Mouse (Mus musculus): ENCODE measurements around the gene Tmem189. TPM values are rescaled to one million over a fixed set of nuclear protein-coding genes. Genes with fewer than 3 reads are reported as not detected.
A peak's percentile ranks its signal among the peaks of the same experiment; 100 is the strongest.

Gene Tmem189
- polyA plus RNA-seq, 1 experiment from 2014 or later: 40.2 TPM

- DNase-seq (ENCODE audit: low spot score): no peak
- Histone ChIP-seq H3K4me1 (no peaks in the 10 kb centered on the region), H3K27ac (replicated peaks) (no peak overlapping the region), H3K27me3 (replicated peaks; ENCODE audit: low read depth, poor library complexity, severe bottlenecking) (peaks cover 14% of the 10 kb centered on the region), H3K9me3 (peaks cover 7% of the 10 kb centered on the region; the same call in 1 of the 2 replicates), H3K4me3 (no peak overlapping the region), H3K36me3 (replicated peaks) (no peaks in the 10 kb centered on the region)
- 84% methylated on average over 7 of the region's 7 CpGs for WGBS
Measured at GRCm38 (mm10) chr2:167696143-167696542, 6.5 kb upstream of the Tmem189 start.

GRCm38 (mm10) chr2:167695491-167695890 lies 5.9 kb upstream of the Tmem189 start:
- Histone ChIP-seq H3K27me3 (replicated peaks; ENCODE audit: low read depth, poor library complexity, severe bottlenecking) (peaks cover 20% of the 10 kb centered on the region), H3K4me3 (no peak overlapping the region), H3K27ac (replicated peaks) (no peak overlapping the region), H3K9me3 (peaks cover 7% of the 10 kb centered on the region; the same call in 1 of the 2 replicates), H3K36me3 (replicated peaks) (no peaks in the 10 kb centered on the region), H3K4me1 (0 out of 2 replicates have a peak, but pooled peaks cover 2% of the 10 kb centered on the region)
- WGBS: 79% methylated on average over 14 of the region's 14 CpGs
- DNase-seq (ENCODE audit: low spot score): no peak

GRCm38 (mm10) chr2:167694963-167695362 lies 5.3 kb upstream of the Tmem189 start:
- Histone ChIP-seq H3K4me3 (no peak overlapping the region), H3K27me3 (replicated peaks; ENCODE audit: low read depth, poor library complexity, severe bottlenecking) (peaks cover 26% of the 10 kb centered on the region), H3K27ac (replicated peaks) (no peak overlapping the region), H3K36me3 (replicated peaks) (no peaks in the 10 kb centered on the region), H3K9me3 (peaks cover 7% of the 10 kb centered on the region; the same call in 1 of the 2 replicates), H3K4me1 (peaks cover 5% of the 10 kb centered on the region)
- DNase-seq (ENCODE audit: low spot score): no peak
- WGBS: 94% methylated on average over 7 of the region's 7 CpGs

- 59% methylated on average over 1 of the region's 1 CpGs for WGBS
- Histone ChIP-seq H3K27me3 (replicated peaks; ENCODE audit: low read depth, poor library complexity, severe bottlenecking) (peaks cover 33% of the 10 kb centered on the region), H3K36me3 (replicated peaks) (no peaks in the 10 kb centered on the region), H3K9me3 (peaks cover 7% of the 10 kb centered on the region; the same call in 1 of the 2 replicates), H3K4me1 (peaks cover 12% of the 10 kb centered on the region), H3K4me3 (no peak overlapping the region), H3K27ac (replicated peaks) (no peak overlapping the region)
- DNase-seq (ENCODE audit: low spot score): no peak
Measured at GRCm38 (mm10) chr2:167694244-167694643, 4.6 kb upstream of the Tmem189 start.

GRCm38 (mm10) chr2:167693540-167693939 lies 3.9 kb upstream of the Tmem189 start:
- no peak overlapping the region for H3K27ac ChIP-seq (replicated peaks)
- no peak for DNase-seq (ENCODE audit: low spot score)
- H3K27me3 ChIP-seq (replicated peaks; ENCODE audit: low read depth, poor library complexity, severe bottlenecking): peaks cover 37% of the 10 kb centered on the region
- H3K36me3 ChIP-seq (replicated peaks): no peaks in the 10 kb centered on the region
- H3K4me1 ChIP-seq: peaks cover 19% of the 10 kb centered on the region
- H3K9me3 ChIP-seq: peaks cover 7% of the 10 kb centered on the region; the same call in 1 of the 2 replicates
- 88% methylated on average over 2 of the region's 2 CpGs for WGBS
- H3K4me3 ChIP-seq: no peak overlapping the region

GRCm38 (mm10) chr2:167692831-167693230 lies 3.2 kb upstream of the Tmem189 start:
- WGBS: 66% methylated on average over 3 of the region's 3 CpGs
- peaks cover 43% of the 10 kb centered on the region for H3K27me3 ChIP-seq (replicated peaks; ENCODE audit: low read depth, poor library complexity, severe bottlenecking)
- no peaks in the 10 kb centered on the region for H3K36me3 ChIP-seq (replicated peaks)
- H3K4me1 ChIP-seq: peaks cover 26% of the 10 kb centered on the region
- H3K27ac ChIP-seq (replicated peaks): no peak overlapping the region
- H3K4me3 ChIP-seq: no peak overlapping the region
- H3K9me3 ChIP-seq: peaks cover 7% of the 10 kb centered on the region; the same call in 1 of the 2 replicates
- DNase-seq (ENCODE audit: low spot score): no peak

GRCm38 (mm10) chr2:167691871-167692661 lies 2.4 kb upstream of the Tmem189 start:
- Histone ChIP-seq H3K4me3 (no peak overlapping the region), H3K27me3 (replicated peaks; ENCODE audit: low read depth, poor library complexity, severe bottlenecking) (peaks cover 50% of the 10 kb centered on the region), H3K27ac (replicated peaks) (no peak overlapping the region), H3K36me3 (replicated peaks) (no peaks in the 10 kb centered on the region), H3K9me3 (peaks cover 7% of the 10 kb centered on the region; the same call in 1 of the 2 replicates), H3K4me1 (peaks cover 30% of the 10 kb centered on the region)
- 86% methylated on average over 14 of the region's 14 CpGs for WGBS
- no peak for DNase-seq (ENCODE audit: low spot score)

GRCm38 (mm10) chr2:167691410-167691809 lies 1.8 kb upstream of the Tmem189 start:
- WGBS: 88% methylated on average over 6 of the region's 6 CpGs
- Histone ChIP-seq H3K36me3 (replicated peaks) (no peaks in the 10 kb centered on the region), H3K27ac (replicated peaks) (no peak overlapping the region), H3K4me3 (no peak overlapping the region), H3K27me3 (replicated peaks; ENCODE audit: low read depth, poor library complexity, severe bottlenecking) (peaks cover 57% of the 10 kb centered on the region), H3K9me3 (peaks cover 7% of the 10 kb centered on the region; the same call in 1 of the 2 replicates), H3K4me1 (peaks cover 30% of the 10 kb centered on the region)
- DNase-seq (ENCODE audit: low spot score): no peak

GRCm38 (mm10) chr2:167690962-167691311 lies 1.3 kb upstream of the Tmem189 start:
- DNase-seq (ENCODE audit: low spot score): no peak
- Histone ChIP-seq H3K27ac (replicated peaks) (no peak overlapping the region), H3K4me1 (peaks cover 30% of the 10 kb centered on the region), H3K27me3 (replicated peaks; ENCODE audit: low read depth, poor library complexity, severe bottlenecking) (peaks cover 62% of the 10 kb centered on the region), H3K4me3 (0 out of 2 replicates have a peak overlapping the region, but pooled peaks have one; percentile 16), H3K9me3 (peaks cover 7% of the 10 kb centered on the region; the same call in 1 of the 2 replicates), H3K36me3 (replicated peaks) (no peaks in the 10 kb centered on the region)
- 87% methylated on average over 12 of the region's 12 CpGs for WGBS

- WGBS: 63% methylated on average over 15 of the region's 15 CpGs
- no peaks in the 10 kb centered on the region for H3K36me3 ChIP-seq (replicated peaks)
- peak overlapping the region; percentile 78 for H3K4me3 ChIP-seq
- H3K27me3 ChIP-seq (replicated peaks; ENCODE audit: low read depth, poor library complexity, severe bottlenecking): peaks cover 67% of the 10 kb centered on the region
- no peak for DNase-seq (ENCODE audit: low spot score)
- H3K4me1 ChIP-seq: peaks cover 30% of the 10 kb centered on the region
- no peak overlapping the region for H3K27ac ChIP-seq (replicated peaks)
- peaks cover 6% of the 10 kb centered on the region; the same call in 1 of the 2 replicates for H3K9me3 ChIP-seq
Measured at GRCm38 (mm10) chr2:167690219-167690961, 768 bp upstream of the Tmem189 start.

- Histone ChIP-seq H3K36me3 (replicated peaks) (no peaks in the 10 kb centered on the region), H3K4me1 (peaks cover 30% of the 10 kb centered on the region), H3K27ac (replicated peaks) (peak within 1 kb of the TSS; percentile 82), H3K27me3 (replicated peaks; ENCODE audit: low read depth, poor library complexity, severe bottlenecking) (peaks cover 69% of the 10 kb centered on the region), H3K9me3 (no peaks in the 10 kb centered on the region), H3K4me3 (peak within 1 kb of the TSS; percentile 78)
- 1% methylated on average over 147 of the region's 147 CpGs for WGBS
- peak; percentile 81 for DNase-seq (ENCODE audit: low spot score)
Measured at GRCm38 (mm10) chr2:167688498-167689451, 847 bp downstream of the Tmem189 start, which contains the start of gene Cebpb. Gene Cebpb, plus strand, starts transcription at chr2:167688915.

- Histone ChIP-seq H3K4me3 (peak overlapping the region; percentile 78), H3K9me3 (no peaks in the 10 kb centered on the region), H3K27ac (replicated peaks) (no peak overlapping the region), H3K27me3 (replicated peaks; ENCODE audit: low read depth, poor library complexity, severe bottlenecking) (peaks cover 69% of the 10 kb centered on the region), H3K4me1 (peaks cover 30% of the 10 kb centered on the region), H3K36me3 (replicated peaks) (no peaks in the 10 kb centered on the region)
- DNase-seq (ENCODE audit: low spot score): no peak
- WGBS: 21% methylated on average over 12 of the region's 12 CpGs
Measured at GRCm38 (mm10) chr2:167688126-167688497, 1.5 kb downstream of the Tmem189 start.

Data from embryonic facial prominence, embryonic 10.5 days (tissue).